In genomic region chr15:32020323-32021008, GRCm38 (mm10) we compare ENCODE assay signal across 9 mouse cellular contexts.
DNase-seq lines count a peak whose midpoint lies in the region; ATAC-seq and TF ChIP-seq lines count a peak whose summit lies in the region.
"Had no signal": no experiment of that assay in that cellular context is flagged by ENCODE, and none has a peak within 500 bp of the region (broad histone marks: within the 10 kb centered on the region; RNA-seq: fewer than 3 reads in every experiment).

No protein-coding gene starts in this region.

- no peak for TF ChIP-seq CTCF in heart, adult 2 months (IDR thresholded peaks at IDR 0.05)

- peaks cover 4% of the 10 kb centered on the region; the same call in 1 of the 2 replicates for H3K4me1 ChIP-seq in heart, embryonic 12.5 days (replicated peaks)
- H3K4me1 ChIP-seq in heart, adult 2 months (ENCODE audit: control insufficient read depth, insufficient read depth, low read length), result no peaks in the 10 kb centered on the region; the same call in 1 of the 2 replicates
- H3K4me1 ChIP-seq in embryonic facial prominence, embryonic 14.5 days (ENCODE audit: control insufficient read depth, insufficient read depth, low read length), result no peaks in the 10 kb centered on the region

- no peaks in the 10 kb centered on the region for H3K9me3 ChIP-seq in heart, embryonic 12.5 days (replicated peaks)
- no peaks in the 10 kb centered on the region for H3K9me3 ChIP-seq in embryonic facial prominence, embryonic 14.5 days (ENCODE audit: control insufficient read depth, low read length)

- TF ChIP-seq EP300 in heart, adult 2 months (IDR thresholded peaks at IDR 0.05; ENCODE audit: insufficient read depth, low read depth, low read length), result no peak

- DNase-seq in heart, adult 2 months, result no peak
- DNase-seq in 416B (ENCODE audit: low read depth) (peak; percentile 39), liver (peak; percentile 7)
- no peak for DNase-seq in embryonic facial prominence, embryonic 14.5 days (ENCODE audit: low spot score)
- DNase-seq in layer of hippocampus, adult 8-10 months (ENCODE audit: low spot score in 2 of 2), result no peak
- DNase-seq in thymus, postnatal 25 days, result no peak
- no peak for DNase-seq in left cerebral cortex, adult 9 months (ENCODE audit: low spot score in 2 of 2)
- DNase-seq: right cerebral cortex, postnatal 25 days had no signal

- WGBS in heart, embryonic 12.5 days, result 43% methylated on average over 6 of the region's 6 CpGs
- 39% methylated on average over 6 of the region's 6 CpGs for whole genome bisulfite sequencing in heart, adult 2 months
- 43% methylated on average over 6 of the region's 6 CpGs for WGBS in embryonic facial prominence, embryonic 14.5 days

- ATAC-seq in heart, embryonic 12.5 days (ENCODE audit: insufficient number of reproducible peaks, low FRiP score), result no peak
- ATAC-seq in embryonic facial prominence, embryonic 14.5 days (ENCODE audit: low read depth), result no peak

- H3K36me3 ChIP-seq in heart, embryonic 12.5 days, result no peaks in the 10 kb centered on the region
- H3K36me3 ChIP-seq in heart, adult 2 months (ENCODE audit: control insufficient read depth, insufficient read depth, low read length), result no peaks in the 10 kb centered on the region
- no peaks in the 10 kb centered on the region for H3K36me3 ChIP-seq in embryonic facial prominence, embryonic 14.5 days (ENCODE audit: control insufficient read depth, insufficient read depth, low read length)

- H3K79me2 ChIP-seq in heart, adult 2 months (replicated peaks; ENCODE audit: control insufficient read depth, insufficient read depth, low read length), result no peaks in the 10 kb centered on the region

- H3K9ac ChIP-seq in heart, embryonic 12.5 days, result no peak overlapping the region
- no peak overlapping the region for H3K9ac ChIP-seq in heart, adult 2 months (ENCODE audit: low read depth, low read length)
- H3K9ac ChIP-seq in embryonic facial prominence, embryonic 14.5 days (ENCODE audit: low read depth, low read length), result no peak overlapping the region

- no peaks in the 10 kb centered on the region for H3K27me3 ChIP-seq in heart, embryonic 12.5 days (replicated peaks)
- no peaks in the 10 kb centered on the region for H3K27me3 ChIP-seq in heart, adult 2 months (ENCODE audit: control insufficient read depth, insufficient read depth, low read length)
- no peaks in the 10 kb centered on the region for H3K27me3 ChIP-seq in embryonic facial prominence, embryonic 14.5 days (replicated peaks; ENCODE audit: control insufficient read depth, insufficient read depth, low read length)

- intact Hi-C loops in heart, adult 2 months (cut with DNase I), result no loop called here

- no peak for TF ChIP-seq POLR2A in heart, adult 2 months (IDR thresholded peaks at IDR 0.05; ENCODE audit: insufficient read depth, low read depth, low read length)

- peak overlapping the region; percentile 17; the same call in 1 of the 2 replicates for H3K4me2 ChIP-seq in heart, embryonic 12.5 days
- peak overlapping the region; percentile 5; the same call in 1 of the 2 replicates for H3K4me2 ChIP-seq in embryonic facial prominence, embryonic 14.5 days (ENCODE audit: low read depth, low read length)

- H3K27ac ChIP-seq in heart, embryonic 12.5 days (ENCODE audit: poor library complexity, severe bottlenecking), result no peak overlapping the region
- no peak overlapping the region for H3K27ac ChIP-seq in heart, adult 2 months
- H3K27ac ChIP-seq in embryonic facial prominence, embryonic 14.5 days (replicated peaks; ENCODE audit: low read depth, low read length), result no peak overlapping the region

- H3K4me3 ChIP-seq in heart, embryonic 12.5 days, result no peak overlapping the region
- no peak overlapping the region for H3K4me3 ChIP-seq in heart, adult 2 months
- H3K4me3 ChIP-seq in embryonic facial prominence, embryonic 14.5 days (ENCODE audit: low read depth, low read length), result no peak overlapping the region

Comparison
In these comparisons a context has a peak if more than half of its experiments do, and no peak if none do; other contexts are left out.
1. DNase-seq: peak in 416B (single experiment) and liver (single experiment); none in heart, adult 2 months (0 of 2), embryonic facial prominence, embryonic 14.5 days (single experiment), layer of hippocampus, adult 8-10 months (0 of 2), thymus, postnatal 25 days (single experiment) and left cerebral cortex, adult 9 months (0 of 2).